Mouse (Mus musculus) kidney, postnatal 25 days (tissue): ENCODE measurements around the gene Fus.
"Not testable (repeated sequence)": the region's sequence is repeated elsewhere in the genome, so short reads cannot be mapped to it uniquely, and the experiment has no call there.

ENCODE experiments used
- DNase-seq, 2 experiments: peaks; one replicate each; pipeline ENCODE4 v3.0.0; 2021; ENCODE audit warnings: mixed read lengths in 2 of 2

Gene Fus

GRCm38 (mm10) chr7:128009715-128010340, 42.6 kb downstream of the Fus start:
- peak; percentile 53 to 61 for DNase-seq

- no peak for DNase-seq
Measured at GRCm38 (mm10) chr7:128012136-128012780, 45.0 kb downstream of the Fus start.

- no peak for DNase-seq
Measured at GRCm38 (mm10) chr7:128013116-128013515, 45.9 kb downstream of the Fus start.

GRCm38 (mm10) chr7:128016134-128016533, 48.9 kb downstream of the Fus start:
- DNase-seq = not testable (repeated sequence)

- no peak for DNase-seq
Measured at GRCm38 (mm10) chr7:128016650-128017049, 49.4 kb downstream of the Fus start.

- DNase-seq = no peak
Measured at GRCm38 (mm10) chr7:128018275-128018674, 51.0 kb downstream of the Fus start.

GRCm38 (mm10) chr7:128019187-128019586, 51.9 kb downstream of the Fus start:
- DNase-seq = no peak

GRCm38 (mm10) chr7:128022974-128023373, 55.7 kb downstream of the Fus start:
- no peak for DNase-seq

- DNase-seq = no peak
Measured at GRCm38 (mm10) chr7:128023565-128023964, 56.3 kb downstream of the Fus start.

- DNase-seq = no peak
Measured at GRCm38 (mm10) chr7:128024364-128024763, 57.1 kb downstream of the Fus start.

GRCm38 (mm10) chr7:128024932-128025331, 57.7 kb downstream of the Fus start:
- no peak for DNase-seq

- DNase-seq = no peak
Measured at GRCm38 (mm10) chr7:128025381-128025780, 58.1 kb downstream of the Fus start.

GRCm38 (mm10) chr7:128031403-128031976, 64.2 kb downstream of the Fus start:
- DNase-seq = peak; percentile 25 to 61

GRCm38 (mm10) chr7:128032290-128032988, 65.2 kb downstream of the Fus start:
- DNase-seq = peak in 1 of 2 experiments; percentile 9

- no peak for DNase-seq
Measured at GRCm38 (mm10) chr7:128032989-128033293, 65.7 kb downstream of the Fus start.

GRCm38 (mm10) chr7:128033616-128034015, 66.4 kb downstream of the Fus start:
- no peak for DNase-seq
